Mouse (Mus musculus) ovary, adult 18-20 months (tissue): ENCODE measurements at regions not wholly inside any gene's neighbourhood (a gene's known extent, or its start where the extent isn't known, plus 50 kb on each side); places are given as distances from the start of the nearest gene placed in this dataset.

Source experiments
- DNase-seq: peaks from one replicate; pipeline ENCODE4 v3.0.0; 2022; ENCODE audit warnings: low spot score, mixed read lengths

- no peak for DNase-seq
Measured at GRCm38 (mm10) chr17:83964454-83965211, 116.9 kb upstream of the Haao start.

- DNase-seq: no peak
Measured at GRCm38 (mm10) chr17:83963561-83963960, 115.8 kb upstream of the Haao start.

- DNase-seq: no peak
Measured at GRCm38 (mm10) chr17:83962841-83963240, 115.1 kb upstream of the Haao start.

- DNase-seq: no peak
Measured at GRCm38 (mm10) chr17:83962126-83962525, 114.4 kb upstream of the Haao start.

GRCm38 (mm10) chr17:83960821-83961220, 113.1 kb upstream of the Haao start:
- DNase-seq: no peak

GRCm38 (mm10) chr17:83960158-83960557, 112.4 kb upstream of the Haao start:
- no peak for DNase-seq

- DNase-seq: no peak
Measured at GRCm38 (mm10) chr17:83959159-83959848, 111.5 kb upstream of the Haao start.

GRCm38 (mm10) chr17:83958706-83959105, 110.9 kb upstream of the Haao start:
- no peak for DNase-seq

- DNase-seq: no peak
Measured at GRCm38 (mm10) chr17:83957661-83958540, 110.1 kb upstream of the Haao start.

GRCm38 (mm10) chr17:83956821-83957565, 109.2 kb upstream of the Haao start:
- no peak for DNase-seq

- DNase-seq: no peak
Measured at GRCm38 (mm10) chr17:83955978-83956377, 108.2 kb upstream of the Haao start.

- no peak for DNase-seq
Measured at GRCm38 (mm10) chr17:83955058-83955697, 107.4 kb upstream of the Haao start.

GRCm38 (mm10) chr17:83954291-83955057, 106.7 kb upstream of the Haao start:
- peak; percentile 49 for DNase-seq

- DNase-seq: no peak
Measured at GRCm38 (mm10) chr17:83953656-83954055, 105.9 kb upstream of the Haao start.

GRCm38 (mm10) chr17:83946718-83947117, 99.0 kb upstream of the Haao start:
- DNase-seq: no peak

GRCm38 (mm10) chr17:83939344-83939743, 91.6 kb upstream of the Haao start:
- no peak for DNase-seq

- peak; percentile 55 for DNase-seq
Measured at GRCm38 (mm10) chr17:83938671-83939244, 91.0 kb upstream of the Haao start.

- DNase-seq: no peak
Measured at GRCm38 (mm10) chr17:83937576-83937975, 89.8 kb upstream of the Haao start.

- no peak for DNase-seq
Measured at GRCm38 (mm10) chr17:83936677-83937076, 88.9 kb upstream of the Haao start.

GRCm38 (mm10) chr17:83935969-83936368, 88.2 kb upstream of the Haao start:
- no peak for DNase-seq
